Mouse (Mus musculus) kidney, embryonic 14.5 days (tissue): ENCODE results near the gene 9130409I23Rik. TPM values are rescaled to one million over a fixed set of nuclear protein-coding genes. Genes with fewer than 3 reads are reported as not detected.

ENCODE experiments used
- ATAC-seq: fragments of 200-750 bp; cut with Nextera tagmentation; 2 replicates; pipeline ENCODE4 v1.8.0; 2017; ENCODE audit warnings: moderate number of reproducible peaks, mild to moderate bottlenecking, moderate TSS enrichment, moderate library complexity; ENCODE audit not compliant: low FRiP score, low TSS enrichment
- H3K27ac ChIP-seq: fragments of 300-500 bp; sonication (generic); 2 replicates; pipeline ENCODE4 v1.5.1; 2014; ENCODE audit warnings: low read depth, mild to moderate bottlenecking, low read length, moderate library complexity, mixed read lengths
- H3K27me3 ChIP-seq: fragments of 300-500 bp; sonication (generic); 2 replicates; pipeline ENCODE4 v1.6.1; 2014; ENCODE audit warnings: mild to moderate bottlenecking, low read length; ENCODE audit not compliant: control insufficient read depth, insufficient read depth
- H3K36me3 ChIP-seq: fragments of 300-500 bp; sonication (generic); 2 replicates; pipeline ENCODE4 v1.6.1; 2014; ENCODE audit warnings: low read length, mixed read lengths; ENCODE audit not compliant: control insufficient read depth, insufficient read depth
- H3K4me1 ChIP-seq: fragments of 300-500 bp; sonication (generic); 2 replicates; pipeline ENCODE4 v1.6.1; 2014; ENCODE audit warnings: low read length, mixed read lengths; ENCODE audit not compliant: control insufficient read depth, insufficient read depth
- H3K4me2 ChIP-seq: fragments of 300-500 bp; sonication (generic); replicated peaks from 2 replicates; pipeline ENCODE4 v1.6.1; 2014; ENCODE audit warnings: low read depth, mild to moderate bottlenecking, low read length
- H3K4me3 ChIP-seq: fragments of 300-500 bp; sonication (generic); 2 replicates; pipeline ENCODE4 v1.5.1; 2014; ENCODE audit warnings: mild to moderate bottlenecking, low read length
- H3K9ac ChIP-seq: fragments of 300-500 bp; sonication (generic); 2 replicates; pipeline ENCODE4 v1.6.1; 2014; ENCODE audit warnings: low read depth, mild to moderate bottlenecking, low read length, moderate library complexity
- H3K9me3 ChIP-seq: fragments of 300-500 bp; sonication (generic); 2 replicates; pipeline ENCODE4 v1.6.1; 2016; ENCODE audit warnings: low read length; ENCODE audit not compliant: control insufficient read depth
- WGBS: fragments of 180-500 bp; shearing (Covaris S2); extraction: QIAGEN DNeasy Blood & Tissue Kit; methylation state at CpG from one replicate; pipeline ENCODE4 v1.1.7; 2014; 5-methylcytosine and 5-hydroxymethylcytosine counted together
- polyA plus RNA-seq: library from polyadenylated mRNA; unstranded; fragments of >200 nt; fragmentation: Nextera tagmentation; extraction: Ambion mirVana; gene quantifications from 2 replicates; pipeline ENCODE4 v1.2.1, GENCODE M21; 2014

Gene 9130409I23Rik
- polyA plus RNA-seq, 1 experiment from 2014 or later = not detected

DNA sequence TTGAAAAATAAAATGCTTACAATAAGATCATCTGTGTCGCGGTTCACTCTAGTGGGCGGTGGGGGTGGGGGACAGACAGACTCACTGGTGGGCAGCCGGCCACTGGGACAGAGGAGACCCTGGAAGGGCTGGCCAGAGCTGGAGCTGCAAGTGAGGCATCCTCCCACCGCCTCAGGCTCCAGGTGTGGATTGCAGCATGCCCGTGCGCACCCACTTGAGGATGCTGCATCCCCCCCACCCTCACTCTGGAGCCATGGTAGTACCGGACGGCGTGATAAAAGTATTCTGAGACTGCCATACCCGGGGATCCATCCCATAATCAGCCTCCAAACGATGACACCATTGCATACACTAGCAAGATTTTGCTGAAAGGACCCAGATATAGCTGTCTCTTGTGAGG, 39.0 kb downstream of the 9130409I23Rik start:
- H3K9ac ChIP-seq = no peak overlapping the region
- H3K4me1 ChIP-seq = no peaks in the 10 kb centered on the region
- H3K27ac ChIP-seq = no peak overlapping the region

More for the DNA sequence above, 39.0 kb downstream of the 9130409I23Rik start:
- Histone ChIP-seq H3K4me2 (no peak overlapping the region), H3K9me3 (no peaks in the 10 kb centered on the region), H3K4me3 (no peak overlapping the region), H3K36me3 (peaks cover 40% of the 10 kb centered on the region), H3K27me3 (no peaks in the 10 kb centered on the region)
- WGBS = 79% methylated on average over 12 of the region's 12 CpGs
- no peak for ATAC-seq

Other genes with a start within 250 kb of the 9130409I23Rik start
- 2,845 and 3,531 TPM in 2 replicates for gene H3f3a, start 237.3 kb upstream of the 9130409I23Rik start, polyA plus RNA-seq
- gene Sde2, start 200.1 kb upstream of the 9130409I23Rik start, polyA plus RNA-seq = 32.9 and 39.6 TPM in 2 replicates
- not detected in 2 replicates for gene Lefty2, start 158.1 kb upstream of the 9130409I23Rik start, polyA plus RNA-seq
- 93.9 and 103 TPM in 2 replicates for gene Pycr2, start 146.9 kb upstream of the 9130409I23Rik start, polyA plus RNA-seq
- 0.51 and 0.54 TPM in 2 replicates for gene Lefty1, start 116.2 kb upstream of the 9130409I23Rik start, polyA plus RNA-seq
- gene Tmem63a, start 108.9 kb upstream of the 9130409I23Rik start, polyA plus RNA-seq = 4.0 and 7.5 TPM in 2 replicates
- gene Ephx1, start 30.3 kb upstream of the 9130409I23Rik start, polyA plus RNA-seq = 2.8 and 3.8 TPM in 2 replicates
- 37.7 and 41.1 TPM in 2 replicates for gene Nvl, start 93.0 kb downstream of the 9130409I23Rik start, polyA plus RNA-seq
- 127 and 163 TPM in 2 replicates for gene Cnih4, start 93.5 kb downstream of the 9130409I23Rik start, polyA plus RNA-seq
- gene Wdr26, start 160.8 kb downstream of the 9130409I23Rik start, polyA plus RNA-seq = 54.5 and 55.9 TPM in 2 replicates